ENCODE assay signal across 12 mouse cellular contexts in the genomic region with DNA sequence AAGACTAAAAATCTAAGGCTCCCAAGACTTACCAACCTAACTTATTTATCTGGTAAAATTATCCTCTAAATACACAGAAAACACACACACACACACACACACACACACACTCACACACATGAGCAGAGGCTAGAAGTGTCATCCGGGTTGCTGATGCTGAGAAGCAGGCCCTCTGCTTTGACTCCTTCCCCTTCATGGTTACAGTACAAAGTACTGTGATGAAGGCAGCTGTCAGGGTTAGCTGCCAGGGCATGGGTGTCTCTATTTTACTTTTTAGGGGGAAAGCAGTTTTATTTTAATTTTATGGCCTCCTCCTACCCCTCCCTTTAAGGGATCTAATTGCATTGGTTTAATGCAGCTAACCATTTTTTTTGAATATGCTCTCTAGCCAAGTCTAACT.
"Had no signal": no experiment of that assay in that cellular context is flagged by ENCODE, and none has a peak within 500 bp of the region (broad histone marks: within the 10 kb centered on the region; RNA-seq: fewer than 3 reads in every experiment).

No protein-coding gene starts in this region.

- H3K27me3 ChIP-seq: kidney, embryonic 15.5 days; limb, embryonic 15.5 days; liver, embryonic 12.5 days; midbrain, embryonic 15.5 days had no signal

- H3K4me1 ChIP-seq: kidney, embryonic 15.5 days; liver, embryonic 12.5 days; midbrain, embryonic 10.5 days; midbrain, embryonic 15.5 days had no signal

- H3K9me3 ChIP-seq: kidney, embryonic 15.5 days; limb, embryonic 15.5 days; liver, embryonic 12.5 days; midbrain, embryonic 10.5 days; midbrain, embryonic 15.5 days had no signal

- H3K9ac ChIP-seq: kidney, embryonic 15.5 days; limb, embryonic 15.5 days; liver, embryonic 12.5 days; midbrain, embryonic 15.5 days had no signal

- H3K4me2 ChIP-seq: kidney, embryonic 15.5 days; limb, embryonic 15.5 days; liver, embryonic 12.5 days; midbrain, embryonic 15.5 days had no signal

- ATAC-seq: hindbrain, embryonic 16.5 days; liver, embryonic 12.5 days; midbrain, embryonic 15.5 days had no signal

- H3K27ac ChIP-seq: kidney, embryonic 15.5 days; limb, embryonic 15.5 days; liver, embryonic 12.5 days; midbrain, embryonic 10.5 days; midbrain, embryonic 15.5 days had no signal

- H3K36me3 ChIP-seq: kidney, embryonic 15.5 days; limb, embryonic 15.5 days; liver, embryonic 12.5 days; midbrain, embryonic 10.5 days; midbrain, embryonic 15.5 days had no signal

- DNase-seq: kidney, adult 2 months; kidney, postnatal 14 days; layer of hippocampus, postnatal 36 days; right cerebral cortex, postnatal 14 days; thymus, adult 18-20 months; thymus, postnatal 14 days had no signal

- H3K4me3 ChIP-seq: kidney, embryonic 15.5 days; limb, embryonic 15.5 days; liver, embryonic 12.5 days; midbrain, embryonic 10.5 days; midbrain, embryonic 15.5 days had no signal
